Mouse (Mus musculus): ENCODE measurements around the gene Zfp420. TPM values are rescaled to one million over a fixed set of nuclear protein-coding genes. Genes with fewer than 3 reads are reported as not detected.
"Not testable (repeated sequence)": the region's sequence is repeated elsewhere in the genome, so short reads cannot be mapped to it uniquely, and the experiment has no call there.

The Zfp420 gene
- polyA plus RNA-seq, 1 experiment from 2014 or later, result 5.3 TPM

- no peaks in the 10 kb centered on the region for H3K27me3 ChIP-seq
- ATAC-seq, result no peak
- DNase-seq (ENCODE audit: low read depth, low spot score), result no peak
- POLR2A ChIA-PET, result no interaction called here
- in situ Hi-C loops (cut with MboI; ENCODE audit: low pct_unique_long_range_greater_than_20kb), result no loop called here
- CTCF ChIA-PET, result interaction anchor here (1.2 kb wide), 1 partner anchor 9 kb away, joined by 3 read pairs; no protein-coding TSS in a partner anchor
- TF ChIP-seq CTCF (IDR thresholded peaks at IDR 0.05), result no peak
Measured at GRCm38 (mm10) chr7:29839256-29839655, 20.5 kb upstream of the Zfp420 start.

- TF ChIP-seq CTCF (IDR thresholded peaks at IDR 0.05), result no peak
- CTCF ChIA-PET, result no interaction called here
- no peak for DNase-seq (ENCODE audit: low read depth, low spot score)
- in situ Hi-C loops (cut with MboI; ENCODE audit: low pct_unique_long_range_greater_than_20kb), result no loop called here
- H3K27me3 ChIP-seq, result no peaks in the 10 kb centered on the region
- no peak for ATAC-seq
- POLR2A ChIA-PET, result no interaction called here
Measured at GRCm38 (mm10) chr7:29842105-29842504, 17.7 kb upstream of the Zfp420 start.

- POLR2A ChIA-PET, result no interaction called here
- ATAC-seq (no peak), DNase-seq (ENCODE audit: low read depth, low spot score) (peak; percentile 25)
- in situ Hi-C loops (cut with MboI; ENCODE audit: low pct_unique_long_range_greater_than_20kb), result no loop called here
- CTCF ChIA-PET, result interaction anchor here (1.5 kb wide), 1 partner anchor 63 kb away, joined by 3 read pairs; no protein-coding TSS in a partner anchor
- H3K27me3 ChIP-seq, result no peaks in the 10 kb centered on the region
- no peak for TF ChIP-seq CTCF (IDR thresholded peaks at IDR 0.05)
Measured at GRCm38 (mm10) chr7:29844616-29845015, 15.2 kb upstream of the Zfp420 start.

GRCm38 (mm10) chr7:29852831-29853218 lies 7.0 kb upstream of the Zfp420 start:
- ChIA-PET CTCF (no interaction called here), POLR2A (no interaction called here)
- TF ChIP-seq CTCF (IDR thresholded peaks at IDR 0.05), result no peak
- no peak for ATAC-seq
- in situ Hi-C loops (cut with MboI; ENCODE audit: low pct_unique_long_range_greater_than_20kb), result no loop called here
- no peak for DNase-seq (ENCODE audit: low read depth, low spot score)
- no peaks in the 10 kb centered on the region for H3K27me3 ChIP-seq

GRCm38 (mm10) chr7:29853219-29853842 lies 6.4 kb upstream of the Zfp420 start, which contains the start of gene Zfp940:
Gene Zfp940 (minus strand): TSS chr7:29853669.
- no peak for TF ChIP-seq CTCF (IDR thresholded peaks at IDR 0.05)
- peak; percentile 49 for DNase-seq (ENCODE audit: low read depth, low spot score)
- ATAC-seq, result peak; percentile 95
- ChIA-PET CTCF (no interaction called here), POLR2A (interaction anchor here (0.7 kb wide), 1 partner anchor 130 kb away, joined by 3 read pairs; no protein-coding TSS in a partner anchor)
- in situ Hi-C loops (cut with MboI; ENCODE audit: low pct_unique_long_range_greater_than_20kb), result no loop called here
- no peaks in the 10 kb centered on the region for H3K27me3 ChIP-seq

GRCm38 (mm10) chr7:29861660-29862059 lies 1.9 kb downstream of the Zfp420 start:
- DNase-seq (ENCODE audit: low read depth, low spot score) (no peak), ATAC-seq (no peak)
- peak; percentile 28 for TF ChIP-seq CTCF (IDR thresholded peaks at IDR 0.05)
- ChIA-PET POLR2A (interaction anchor here (0.5 kb wide), 1 partner anchor 624 kb away, joined by 3 read pairs; no protein-coding TSS in a partner anchor), CTCF (no interaction called here)
- H3K27me3 ChIP-seq, result no peaks in the 10 kb centered on the region
- in situ Hi-C loops (cut with MboI; ENCODE audit: low pct_unique_long_range_greater_than_20kb), result loop anchor here (5.0 kb wide), 1 partner anchor 41 kb away; no protein-coding TSS in a partner anchor

GRCm38 (mm10) chr7:29874256-29874655 lies 14.5 kb downstream of the Zfp420 start:
- no peak for DNase-seq (ENCODE audit: low read depth, low spot score)

GRCm38 (mm10) chr7:29877561-29877960 lies 17.8 kb downstream of the Zfp420 start:
- in situ Hi-C loops (cut with MboI; ENCODE audit: low pct_unique_long_range_greater_than_20kb); ATAC-seq; CTCF ChIA-PET; H3K27me3 ChIP-seq; DNase-seq (ENCODE audit: low read depth, low spot score); POLR2A ChIA-PET: not testable (repeated sequence)

More at GRCm38 (mm10) chr7:29874256-29874655, 14.5 kb downstream of the Zfp420 start:
- POLR2A ChIA-PET, result no interaction called here
- no peak for ATAC-seq
- in situ Hi-C loops (cut with MboI; ENCODE audit: low pct_unique_long_range_greater_than_20kb), result no loop called here
- CTCF ChIA-PET, result no interaction called here
- H3K27me3 ChIP-seq, result no peaks in the 10 kb centered on the region
- TF ChIP-seq CTCF (IDR thresholded peaks at IDR 0.05), result no peak

GRCm38 (mm10) chr7:29880056-29880455 lies 20.3 kb downstream of the Zfp420 start:
- in situ Hi-C loops (cut with MboI; ENCODE audit: low pct_unique_long_range_greater_than_20kb), result no loop called here
- TF ChIP-seq CTCF (IDR thresholded peaks at IDR 0.05), result no peak
- POLR2A ChIA-PET, result no interaction called here
- CTCF ChIA-PET, result no interaction called here
- DNase-seq (ENCODE audit: low read depth, low spot score) (no peak), ATAC-seq (no peak)
- no peaks in the 10 kb centered on the region for H3K27me3 ChIP-seq

- CTCF ChIA-PET, result interaction anchor here (1.2 kb wide), 1 partner anchor 17 kb away, joined by 3 read pairs; no protein-coding TSS in a partner anchor
- in situ Hi-C loops (cut with MboI; ENCODE audit: low pct_unique_long_range_greater_than_20kb), result no loop called here
- H3K27me3 ChIP-seq, result no peaks in the 10 kb centered on the region
- DNase-seq (ENCODE audit: low read depth, low spot score), result no peak
- POLR2A ChIA-PET, result no interaction called here
- ATAC-seq, result no peak
- no peak for TF ChIP-seq CTCF (IDR thresholded peaks at IDR 0.05)
Measured at GRCm38 (mm10) chr7:29880916-29881315, 21.1 kb downstream of the Zfp420 start.

- in situ Hi-C loops (cut with MboI; ENCODE audit: low pct_unique_long_range_greater_than_20kb), result no loop called here
- no peaks in the 10 kb centered on the region for H3K27me3 ChIP-seq
- POLR2A ChIA-PET, result no interaction called here
- TF ChIP-seq CTCF (IDR thresholded peaks at IDR 0.05), result no peak
- DNase-seq (ENCODE audit: low read depth, low spot score) (no peak), ATAC-seq (no peak)
- CTCF ChIA-PET, result no interaction called here
Measured at GRCm38 (mm10) chr7:29890501-29890900, 30.7 kb downstream of the Zfp420 start.

GRCm38 (mm10) chr7:29892756-29893155 lies 33.0 kb downstream of the Zfp420 start:
- in situ Hi-C loops (cut with MboI; ENCODE audit: low pct_unique_long_range_greater_than_20kb), result no loop called here
- no peaks in the 10 kb centered on the region for H3K27me3 ChIP-seq
- TF ChIP-seq CTCF (IDR thresholded peaks at IDR 0.05), result no peak
- no peak for ATAC-seq
- DNase-seq (ENCODE audit: low read depth, low spot score), result no peak
- CTCF ChIA-PET, result no interaction called here
- POLR2A ChIA-PET, result no interaction called here
